Mouse (Mus musculus) layer of hippocampus, adult 18-20 months (tissue): ENCODE data around the gene Hyal6. TPM values are rescaled to one million over a fixed set of nuclear protein-coding genes. Genes with fewer than 3 reads are reported as not detected.

Experiments used
- DNase-seq, 2 experiments: peaks; one replicate each; pipeline ENCODE4 v3.0.0; 2022; ENCODE audit warnings: low spot score in 2 of 2
- long read RNA-seq: library from polyadenylated mRNA; stranded (forward); transcript quantifications from one replicate; pipeline ENCODE4 v2.0.0, GENCODE M21; 2021
- total RNA-seq, 2 experiments: library from RNA; stranded (reverse); gene quantifications; 2 replicates each; pipeline ENCODE4 v1.2.3; 2021

The Hyal6 gene
- total RNA-seq: not detected
- long read RNA-seq: 0 reads

DNA sequence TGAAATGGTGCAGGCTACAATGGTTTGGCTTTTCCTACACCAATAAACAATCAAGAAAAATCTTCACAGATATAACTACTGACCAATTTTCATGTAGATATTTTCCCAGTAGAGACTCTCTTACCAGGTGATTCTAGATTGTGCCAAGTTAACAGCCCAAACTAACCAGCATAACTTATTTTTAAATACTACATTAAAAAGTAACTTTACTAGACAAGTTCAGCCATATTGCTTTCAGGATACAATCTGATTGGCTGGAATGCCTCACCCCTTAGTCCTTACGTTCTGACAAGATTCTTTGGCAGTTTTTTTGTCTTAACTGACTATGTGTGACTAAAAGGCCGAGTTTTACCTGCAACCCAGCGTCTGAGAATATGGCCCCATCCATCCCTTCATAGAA lies at the start of gene Hyal6:
Gene Hyal6, plus strand, starts transcription at position 301 of the 400 bp plus-strand sequence.
- DNase-seq: no peak

GRCm38 (mm10) chr6:24687871-24688270 lies 45.2 kb upstream of the Hyal6 start:
- DNase-seq: peak; percentile 17 to 74

DNA sequence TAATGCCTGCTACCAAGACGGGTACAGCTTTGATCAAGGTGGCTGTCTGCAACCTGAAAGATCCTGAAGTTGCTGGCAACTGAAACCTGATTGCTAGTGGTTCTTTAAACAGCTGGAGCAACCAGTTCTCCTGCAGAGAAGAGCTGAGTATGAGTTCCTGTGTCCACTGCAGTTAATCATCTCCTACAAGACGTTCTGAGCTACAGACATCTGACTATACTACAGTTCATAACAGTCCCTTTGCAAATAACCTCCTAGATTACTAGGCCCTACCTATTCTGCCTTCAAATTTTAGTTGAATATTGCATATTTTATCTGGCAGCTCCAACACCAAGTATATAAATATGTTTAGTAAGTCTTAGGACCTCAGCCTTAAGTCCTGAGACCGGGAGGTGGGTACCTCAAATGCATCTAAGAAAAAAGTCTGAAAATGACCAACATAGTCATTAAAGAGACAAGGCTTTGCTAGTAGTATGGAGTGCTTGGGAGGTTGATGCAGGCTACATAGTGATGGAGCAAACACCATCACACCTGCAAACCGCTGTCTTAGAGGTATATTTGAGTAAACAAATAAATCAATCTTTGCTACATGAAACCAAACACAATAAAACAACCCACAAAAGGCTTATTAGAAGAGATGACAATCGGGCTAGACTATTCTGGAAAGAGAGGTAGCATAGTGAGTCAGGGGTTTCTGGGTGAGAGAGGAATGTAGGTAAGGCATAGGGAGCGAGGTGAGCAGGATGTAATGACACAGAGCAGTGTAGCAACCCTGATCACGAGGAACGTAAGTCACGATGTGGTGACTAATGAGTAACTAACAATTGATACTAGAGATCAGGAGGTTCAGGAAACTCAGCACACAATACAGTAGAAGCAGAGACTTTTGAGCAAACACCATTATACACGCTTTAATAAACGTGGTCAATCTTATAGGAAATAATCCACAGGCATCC lies 38.3 kb upstream of the Hyal6 start:
- no peak for DNase-seq

- no peak for DNase-seq
Measured at GRCm38 (mm10) chr6:24696117-24696516, 36.9 kb upstream of the Hyal6 start.

GRCm38 (mm10) chr6:24697216-24697615 lies 35.8 kb upstream of the Hyal6 start:
- no peak for DNase-seq

DNA sequence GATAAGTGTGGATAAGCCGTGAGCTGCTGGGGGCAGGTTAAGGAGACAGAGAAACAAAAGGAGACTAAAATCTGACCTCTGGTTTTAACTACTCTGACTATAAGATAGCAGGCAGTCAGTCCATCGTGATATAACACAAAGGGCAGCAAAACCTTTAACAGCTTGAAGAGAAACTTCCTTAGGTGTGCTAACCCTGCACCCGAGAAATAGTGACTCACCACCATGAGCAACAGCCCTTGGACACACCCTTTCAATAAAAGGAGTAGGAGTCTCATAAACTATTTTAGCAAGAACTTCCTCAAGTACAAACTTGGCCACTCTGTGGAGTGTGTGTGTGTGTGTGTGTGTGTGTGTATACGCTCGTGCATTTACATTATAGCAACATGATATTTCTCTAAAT lies 26.0 kb upstream of the Hyal6 start:
- DNase-seq: no peak

GRCm38 (mm10) chr6:24707499-24707898 lies 25.5 kb upstream of the Hyal6 start:
- DNase-seq: no peak

- DNase-seq: peak; percentile 9 to 63
Measured at GRCm38 (mm10) chr6:24721317-24722099, 11.5 kb upstream of the Hyal6 start.

- no peak for DNase-seq
Measured at GRCm38 (mm10) chr6:24728130-24728529, 4.9 kb upstream of the Hyal6 start.

DNA sequence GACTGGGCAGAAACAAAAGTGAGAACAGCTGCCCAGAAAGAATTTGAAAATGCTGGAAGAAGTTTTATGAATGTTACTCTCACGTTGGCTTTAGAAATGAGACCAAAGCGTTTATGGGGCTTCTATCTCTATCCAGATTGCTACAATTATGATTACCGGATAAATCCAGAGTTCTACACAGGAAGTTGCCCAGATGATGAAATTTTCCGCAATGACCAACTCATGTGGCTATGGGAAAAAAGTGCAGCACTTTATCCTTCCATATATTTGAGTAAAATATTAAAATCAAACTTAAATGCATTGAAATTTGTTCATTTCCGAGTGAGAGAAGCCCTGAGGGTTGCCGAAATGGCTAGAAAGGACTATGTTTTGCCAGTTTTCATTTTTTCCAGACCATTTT lies 1.5 kb downstream of the Hyal6 start:
- no peak for DNase-seq

DNA sequence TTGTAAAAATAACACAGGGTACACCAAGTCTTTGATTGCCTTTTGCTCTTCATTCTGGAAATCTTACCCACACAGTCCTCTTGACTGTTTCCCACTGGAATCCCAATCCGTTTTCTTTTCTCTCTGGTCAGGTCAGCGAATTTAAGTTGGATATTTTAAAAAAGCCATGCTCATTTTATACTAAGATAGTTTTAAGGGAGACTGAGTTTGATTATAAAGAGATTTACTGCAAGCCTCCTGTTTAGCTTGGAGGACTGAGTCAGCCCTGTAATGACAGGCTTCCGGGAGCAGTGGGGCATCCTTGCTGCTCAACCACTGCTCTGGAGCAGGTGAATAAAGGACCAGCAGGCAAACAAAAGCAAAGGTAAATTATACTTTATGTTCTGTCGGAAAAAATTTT lies 15.0 kb downstream of the Hyal6 start, which contains the start of gene Hyal4:
Gene Hyal4, plus strand, starts transcription at position 301 of the 400 bp plus-strand sequence.
- DNase-seq: no peak

- no peak for DNase-seq
Measured at GRCm38 (mm10) chr6:24759281-24759680, 26.2 kb downstream of the Hyal6 start.

DNA sequence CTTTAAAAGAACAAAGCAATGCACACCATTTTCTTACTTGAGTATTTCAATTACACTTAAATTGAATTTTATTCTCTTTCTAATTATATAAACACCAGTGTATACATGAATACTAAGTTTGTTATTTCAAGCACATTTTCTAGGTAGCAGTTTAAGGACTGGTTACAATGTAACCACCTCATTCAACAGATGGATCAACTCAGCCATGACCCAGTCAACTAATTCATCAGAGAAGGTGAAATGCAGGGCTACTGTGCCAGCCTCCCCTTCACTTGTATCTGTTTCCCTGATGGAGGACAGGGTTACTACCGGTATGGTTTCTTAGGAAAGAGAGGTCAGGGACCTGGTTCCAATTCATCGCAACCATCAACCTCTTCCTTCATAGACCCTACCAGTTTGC lies 33.2 kb downstream of the Hyal6 start:
- no peak for DNase-seq

- DNase-seq: no peak
Measured at GRCm38 (mm10) chr6:24779182-24779581, 46.1 kb downstream of the Hyal6 start.

DNA sequence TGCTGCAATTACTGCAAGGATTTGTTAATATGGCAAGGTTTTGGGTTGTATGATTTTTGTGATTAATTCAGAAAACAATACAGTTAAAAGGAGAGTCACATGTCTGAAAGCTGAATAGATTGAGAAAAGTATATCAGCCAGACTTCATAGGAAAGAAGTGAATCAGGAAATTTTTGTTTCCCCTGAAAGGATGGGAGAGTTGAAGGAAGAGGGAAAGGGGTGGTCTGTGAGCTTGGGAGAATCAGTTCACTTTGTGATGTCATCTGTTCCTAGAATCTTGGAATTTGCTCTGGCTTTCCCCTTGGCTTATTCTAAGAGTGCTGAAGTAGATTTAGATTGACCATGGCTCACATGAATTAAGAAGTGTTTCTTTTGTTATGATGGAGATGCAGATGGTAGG lies 57.8 kb downstream of the Hyal6 start, which contains the start of gene Spam1:
Gene Spam1, plus strand, starts transcription at position 301 of the 400 bp plus-strand sequence.
- DNase-seq: no peak

Other genes with a start within 250 kb of the Hyal6 start
- gene Iqub, start 218.2 kb upstream of the Hyal6 start, total RNA-seq: 1 to 10 TPM; 2.2 to 2.4 TPM
- 100 to 1,000 TPM; 290 to 317 TPM for gene Ndufa5, start 205.2 kb upstream of the Hyal6 start, total RNA-seq
- gene Asb15, start 205.1 kb upstream of the Hyal6 start, total RNA-seq: not detected
- gene Lmod2, start 135.5 kb upstream of the Hyal6 start, total RNA-seq: not detected
- gene Wasl, start 68.2 kb upstream of the Hyal6 start, total RNA-seq: 100 to 1,000 TPM; 144 to 162 TPM
- not detected for gene Hyal4, start 15.1 kb downstream of the Hyal6 start, total RNA-seq
- not detected for gene Spam1, start 57.9 kb downstream of the Hyal6 start, total RNA-seq
- gene Hyal5, start 124.8 kb downstream of the Hyal6 start, total RNA-seq: not detected
- gene Tmem229a, start 223.1 kb downstream of the Hyal6 start, total RNA-seq: 10 to 100 TPM; 48.4 to 49.6 TPM